Mouse (Mus musculus): ENCODE measurements around the gene Usp54. TPM values are rescaled to one million over a fixed set of nuclear protein-coding genes. Genes with fewer than 3 reads are reported as not detected.
A peak's percentile ranks its signal among the peaks of the same experiment; 100 is the strongest.

Usp54 gene
- polyA plus RNA-seq, 1 experiment = 8.4 TPM

- Histone ChIP-seq H3K4me1 (ENCODE audit: control insufficient read depth, insufficient read depth, low read length) (no peaks in the 10 kb centered on the region), H3K27ac (ENCODE audit: insufficient read depth, low read length) (no peak overlapping the region), H3K4me3 (ENCODE audit: insufficient read depth, low read length) (no peak overlapping the region)
- TF ChIP-seq POLR2A (IDR thresholded peaks at IDR 0.05; ENCODE audit: low read depth, low read length) (no peak), CTCF (IDR thresholded peaks at IDR 0.05; ENCODE audit: borderline replicate concordance, insufficient read depth, low read length) (no peak)
Observed at GRCm38 (mm10) chr14:20621903-20622302, 19.0 kb downstream of the Usp54 start.

- no peak overlapping the region for H3K27ac ChIP-seq (ENCODE audit: insufficient read depth, low read length)
- TF ChIP-seq CTCF (IDR thresholded peaks at IDR 0.05; ENCODE audit: borderline replicate concordance, insufficient read depth, low read length) (no peak), POLR2A (IDR thresholded peaks at IDR 0.05; ENCODE audit: low read depth, low read length) (no peak)
- H3K4me3 ChIP-seq (ENCODE audit: insufficient read depth, low read length) = no peak overlapping the region
- H3K4me1 ChIP-seq (ENCODE audit: control insufficient read depth, insufficient read depth, low read length) = no peaks in the 10 kb centered on the region
Observed at GRCm38 (mm10) chr14:20619131-20619530, 21.7 kb downstream of the Usp54 start.

GRCm38 (mm10) chr14:20618211-20618610, 22.7 kb downstream of the Usp54 start:
- no peak overlapping the region for H3K27ac ChIP-seq (ENCODE audit: insufficient read depth, low read length)
- TF ChIP-seq POLR2A (IDR thresholded peaks at IDR 0.05; ENCODE audit: low read depth, low read length) (no peak), CTCF (IDR thresholded peaks at IDR 0.05; ENCODE audit: borderline replicate concordance, insufficient read depth, low read length) (no peak)
- no peaks in the 10 kb centered on the region for H3K4me1 ChIP-seq (ENCODE audit: control insufficient read depth, insufficient read depth, low read length)
- no peak overlapping the region for H3K4me3 ChIP-seq (ENCODE audit: insufficient read depth, low read length)

- TF ChIP-seq CTCF (IDR thresholded peaks at IDR 0.05; ENCODE audit: borderline replicate concordance, insufficient read depth, low read length) (no peak), POLR2A (IDR thresholded peaks at IDR 0.05; ENCODE audit: low read depth, low read length) (no peak)
- H3K4me1 ChIP-seq (ENCODE audit: control insufficient read depth, insufficient read depth, low read length) = no peaks in the 10 kb centered on the region
Observed at GRCm38 (mm10) chr14:20616421-20616820, 24.4 kb downstream of the Usp54 start.

GRCm38 (mm10) chr14:20615075-20615474, 25.8 kb downstream of the Usp54 start:
- TF ChIP-seq POLR2A (IDR thresholded peaks at IDR 0.05; ENCODE audit: low read depth, low read length) = no peak
- no peak for TF ChIP-seq CTCF (IDR thresholded peaks at IDR 0.05; ENCODE audit: borderline replicate concordance, insufficient read depth, low read length)
- H3K4me1 ChIP-seq (ENCODE audit: control insufficient read depth, insufficient read depth, low read length) = no peaks in the 10 kb centered on the region
- H3K27ac ChIP-seq (ENCODE audit: insufficient read depth, low read length) = no peak overlapping the region
- no peak overlapping the region for H3K4me3 ChIP-seq (ENCODE audit: insufficient read depth, low read length)

More at GRCm38 (mm10) chr14:20616421-20616820, 24.4 kb downstream of the Usp54 start:
- H3K27ac ChIP-seq (ENCODE audit: insufficient read depth, low read length) = no peak overlapping the region
- no peak overlapping the region for H3K4me3 ChIP-seq (ENCODE audit: insufficient read depth, low read length)

GRCm38 (mm10) chr14:20612820-20613219, 28.0 kb downstream of the Usp54 start:
- TF ChIP-seq POLR2A (IDR thresholded peaks at IDR 0.05; ENCODE audit: low read depth, low read length) = no peak
- Histone ChIP-seq H3K4me1 (ENCODE audit: control insufficient read depth, insufficient read depth, low read length) (peaks cover 7% of the 10 kb centered on the region; the same call in 1 of the 2 replicates), H3K27ac (ENCODE audit: insufficient read depth, low read length) (no peak overlapping the region), H3K4me3 (ENCODE audit: insufficient read depth, low read length) (no peak overlapping the region)

GRCm38 (mm10) chr14:20610146-20610545, 30.7 kb downstream of the Usp54 start:
- no peak overlapping the region; the same call in 1 of the 2 replicates for H3K27ac ChIP-seq (ENCODE audit: insufficient read depth, low read length)

GRCm38 (mm10) chr14:20609519-20609918, 31.3 kb downstream of the Usp54 start:
- Histone ChIP-seq H3K27ac (ENCODE audit: insufficient read depth, low read length) (0 out of 2 replicates have a peak overlapping the region, but pooled peaks have one; percentile 60), H3K4me1 (ENCODE audit: control insufficient read depth, insufficient read depth, low read length) (peaks cover 9% of the 10 kb centered on the region; the same call in 1 of the 2 replicates), H3K4me3 (ENCODE audit: insufficient read depth, low read length) (no peak overlapping the region)
- TF ChIP-seq POLR2A (IDR thresholded peaks at IDR 0.05; ENCODE audit: low read depth, low read length) = no peak
- no peak for TF ChIP-seq CTCF (IDR thresholded peaks at IDR 0.05; ENCODE audit: borderline replicate concordance, insufficient read depth, low read length)

More at GRCm38 (mm10) chr14:20610146-20610545, 30.7 kb downstream of the Usp54 start:
- TF ChIP-seq POLR2A (IDR thresholded peaks at IDR 0.05; ENCODE audit: low read depth, low read length) = no peak
- TF ChIP-seq CTCF (IDR thresholded peaks at IDR 0.05; ENCODE audit: borderline replicate concordance, insufficient read depth, low read length) = no peak
- Histone ChIP-seq H3K4me1 (ENCODE audit: control insufficient read depth, insufficient read depth, low read length) (peaks cover 9% of the 10 kb centered on the region; the same call in 1 of the 2 replicates), H3K4me3 (ENCODE audit: insufficient read depth, low read length) (no peak overlapping the region)

- H3K4me3 ChIP-seq (ENCODE audit: insufficient read depth, low read length) = no peak overlapping the region
- H3K4me1 ChIP-seq (ENCODE audit: control insufficient read depth, insufficient read depth, low read length) = peaks cover 9% of the 10 kb centered on the region; the same call in 1 of the 2 replicates
- TF ChIP-seq POLR2A (IDR thresholded peaks at IDR 0.05; ENCODE audit: low read depth, low read length) = no peak
- TF ChIP-seq CTCF (IDR thresholded peaks at IDR 0.05; ENCODE audit: borderline replicate concordance, insufficient read depth, low read length) = no peak
- no peak overlapping the region for H3K27ac ChIP-seq (ENCODE audit: insufficient read depth, low read length)
Observed at GRCm38 (mm10) chr14:20607396-20608126, 33.3 kb downstream of the Usp54 start.

GRCm38 (mm10) chr14:20601287-20601686, 39.6 kb downstream of the Usp54 start:
- Histone ChIP-seq H3K27ac (ENCODE audit: insufficient read depth, low read length) (no peak overlapping the region), H3K4me1 (ENCODE audit: control insufficient read depth, insufficient read depth, low read length) (no peaks in the 10 kb centered on the region), H3K4me3 (ENCODE audit: insufficient read depth, low read length) (no peak overlapping the region)
- TF ChIP-seq CTCF (IDR thresholded peaks at IDR 0.05; ENCODE audit: borderline replicate concordance, insufficient read depth, low read length) (no peak), POLR2A (IDR thresholded peaks at IDR 0.05; ENCODE audit: low read depth, low read length) (no peak)
